Mouse (Mus musculus): ENCODE data around the gene Pla2g16. TPM values are rescaled to one million over a fixed set of nuclear protein-coding genes. Genes with fewer than 3 reads are reported as not detected.
A peak's percentile ranks its signal among the peaks of the same experiment; 100 is the strongest.

Gene Pla2g16
- polyA plus RNA-seq, 1 experiment from 2014 or later: 5.0 TPM

- peak; percentile 30; the same call in 1 of the 2 replicates for ATAC-seq (ENCODE audit: low FRiP score)
- H3K4me3 ChIP-seq (replicated peaks): no peak overlapping the region
These were observed 60.4 kb downstream of the Pla2g16 start for GRCm38 (mm10) chr19:7617696-7618095.

GRCm38 (mm10) chr19:7633021-7633420 is 75.8 kb downstream of the Pla2g16 start:
- Histone ChIP-seq H3K9me3 (no peaks in the 10 kb centered on the region), H3K36me3 (replicated peaks) (no peaks in the 10 kb centered on the region), H3K27ac (no peak overlapping the region), H3K4me2 (no peak overlapping the region), H3K4me3 (replicated peaks) (no peak overlapping the region), H3K27me3 (no peaks in the 10 kb centered on the region), H3K4me1 (no peaks in the 10 kb centered on the region), H3K9ac (no peak overlapping the region)
- no peak for ATAC-seq (ENCODE audit: low FRiP score)

More at GRCm38 (mm10) chr19:7617696-7618095, 60.4 kb downstream of the Pla2g16 start:
- H3K9me3 ChIP-seq: no peaks in the 10 kb centered on the region
- no peaks in the 10 kb centered on the region for H3K36me3 ChIP-seq (replicated peaks)
- H3K9ac ChIP-seq: no peak overlapping the region
- H3K27me3 ChIP-seq: peaks cover 13% of the 10 kb centered on the region
- no peak overlapping the region for H3K4me2 ChIP-seq
- H3K27ac ChIP-seq: no peak overlapping the region
- 43% methylated on average over 7 of the region's 7 CpGs for WGBS
- H3K4me1 ChIP-seq: no peaks in the 10 kb centered on the region

- H3K4me2 ChIP-seq: no peak overlapping the region
- no peaks in the 10 kb centered on the region for H3K9me3 ChIP-seq
- ATAC-seq (ENCODE audit: low FRiP score): no peak
- no peak overlapping the region for H3K9ac ChIP-seq
- no peak overlapping the region for H3K4me3 ChIP-seq (replicated peaks)
- WGBS: 79% methylated on average over 1 of the region's 1 CpGs
- H3K36me3 ChIP-seq (replicated peaks): no peaks in the 10 kb centered on the region
- no peak overlapping the region for H3K27ac ChIP-seq
- no peaks in the 10 kb centered on the region for H3K4me1 ChIP-seq
- no peaks in the 10 kb centered on the region for H3K27me3 ChIP-seq
These were observed 76.5 kb downstream of the Pla2g16 start for GRCm38 (mm10) chr19:7633786-7634185.

Other genes with a start within 250 kb of the Pla2g16 start
- 47.6 and 53.5 TPM in 2 replicates for gene Mark2, start 215.6 kb upstream of the Pla2g16 start, polyA plus RNA-seq (2016; fragmentation: Nextera tagmentation; extraction: Ambion mirVana)
- 41.9 and 42.4 TPM in 2 replicates for gene Spindoc, start 174.5 kb upstream of the Pla2g16 start, polyA plus RNA-seq (2016; fragmentation: Nextera tagmentation; extraction: Ambion mirVana)
- 16.3 and 18.6 TPM in 2 replicates for gene 2700081O15Rik, start 139.8 kb upstream of the Pla2g16 start, polyA plus RNA-seq (2016; fragmentation: Nextera tagmentation; extraction: Ambion mirVana)
- 383 and 409 TPM in 2 replicates for gene Rtn3, start 74.2 kb upstream of the Pla2g16 start, polyA plus RNA-seq (2016; fragmentation: Nextera tagmentation; extraction: Ambion mirVana)
- 8.4 and 9.2 TPM in 2 replicates for gene Atl3, start 63.4 kb upstream of the Pla2g16 start, polyA plus RNA-seq (2016; fragmentation: Nextera tagmentation; extraction: Ambion mirVana)
- 0.08 and 0.10 TPM in 2 replicates for gene Lgals12, start 49.7 kb downstream of the Pla2g16 start, polyA plus RNA-seq (2016; fragmentation: Nextera tagmentation; extraction: Ambion mirVana)
- not detected in 2 replicates for gene Hrasls5, start 55.1 kb downstream of the Pla2g16 start, polyA plus RNA-seq (2016; fragmentation: Nextera tagmentation; extraction: Ambion mirVana)
- gene Slc22a19, start 153.9 kb downstream of the Pla2g16 start, polyA plus RNA-seq (2016; fragmentation: Nextera tagmentation; extraction: Ambion mirVana): not detected in 2 replicates
- not detected in 2 replicates for gene Slc22a26, start 245.2 kb downstream of the Pla2g16 start, polyA plus RNA-seq (2016; fragmentation: Nextera tagmentation; extraction: Ambion mirVana)

Data from forebrain, embryonic 12.5 days (tissue).